Mouse (Mus musculus) layer of hippocampus, adult 2 months (tissue): ENCODE measurements at regions not wholly inside any gene's neighbourhood (a gene's known extent, or its start where the extent isn't known, plus 50 kb on each side); places are given as distances from the start of the nearest gene placed in this dataset.

Experiments used
- DNase-seq, 2 experiments: peaks; one replicate each; pipeline ENCODE4 v3.0.0; 2022; ENCODE audit warnings: low spot score in 2 of 2
- H3K27ac ChIP-seq: fragments of 200-600 bp; 2 replicates; pipeline ENCODE4 v1.8.1; 2022
- H3K4me3 ChIP-seq: fragments of 200-600 bp; 2 replicates; pipeline ENCODE4 v1.8.1; 2022; ENCODE audit warnings: mild to moderate bottlenecking
- CTCF ChIP-seq: fragments of 200-600 bp; conservative IDR thresholded peaks from 2 replicates; pipeline ENCODE4 v1.8.1; 2022; ENCODE audit warnings: antibody characterized with exemption, mild to moderate bottlenecking, moderate library complexity

- no peak for TF ChIP-seq CTCF
- H3K4me3 ChIP-seq, result no peak overlapping the region
- no peak overlapping the region for H3K27ac ChIP-seq
- no peak for DNase-seq
Measured at GRCm38 (mm10) chr5:118316310-118317017, 71.4 kb downstream of the 2410131K14Rik start.

- Histone ChIP-seq H3K27ac (no peak overlapping the region), H3K4me3 (no peak overlapping the region)
- no peak for TF ChIP-seq CTCF
- DNase-seq, result no peak
Measured at GRCm38 (mm10) chr5:118318073-118318472, 73.0 kb downstream of the 2410131K14Rik start.

GRCm38 (mm10) chr5:118318883-118319282, 73.9 kb downstream of the 2410131K14Rik start:
- no peak for DNase-seq
- Histone ChIP-seq H3K27ac (no peak overlapping the region), H3K4me3 (no peak overlapping the region)
- no peak for TF ChIP-seq CTCF

GRCm38 (mm10) chr5:118321719-118322455, 76.9 kb downstream of the 2410131K14Rik start:
- TF ChIP-seq CTCF, result no peak
- H3K4me3 ChIP-seq, result no peak overlapping the region
- H3K27ac ChIP-seq, result no peak overlapping the region
- DNase-seq, result no peak

GRCm38 (mm10) chr5:118323151-118323550, 78.1 kb downstream of the 2410131K14Rik start:
- no peak overlapping the region for H3K4me3 ChIP-seq
- no peak overlapping the region for H3K27ac ChIP-seq
- no peak for TF ChIP-seq CTCF
- DNase-seq, result no peak

- DNase-seq, result peak; percentile 49 to 63
- Histone ChIP-seq H3K27ac (no peak overlapping the region), H3K4me3 (peak overlapping the region; percentile 33; the same call in 1 of the 2 replicates)
- TF ChIP-seq CTCF, result no peak
Measured at GRCm38 (mm10) chr5:118326837-118327541, 82.0 kb downstream of the 2410131K14Rik start.

GRCm38 (mm10) chr5:118327961-118328712, 83.1 kb downstream of the 2410131K14Rik start:
- Histone ChIP-seq H3K27ac (no peak overlapping the region), H3K4me3 (peak overlapping the region; percentile 5; the same call in 1 of the 2 replicates)
- no peak for TF ChIP-seq CTCF
- DNase-seq, result no peak

GRCm38 (mm10) chr5:118329143-118329542, 84.1 kb downstream of the 2410131K14Rik start:
- DNase-seq, result no peak

GRCm38 (mm10) chr5:118331286-118331607, 86.2 kb downstream of the 2410131K14Rik start:
- DNase-seq, result peak in 1 of 2 experiments; percentile 55
- Histone ChIP-seq H3K27ac (peak overlapping the region; percentile 84), H3K4me3 (peak overlapping the region; percentile 58)
- TF ChIP-seq CTCF, result no peak

More at GRCm38 (mm10) chr5:118329143-118329542, 84.1 kb downstream of the 2410131K14Rik start:
- TF ChIP-seq CTCF, result no peak
- H3K4me3 ChIP-seq, result no peak overlapping the region
- H3K27ac ChIP-seq, result no peak overlapping the region

GRCm38 (mm10) chr5:118331608-118332394, 86.8 kb downstream of the 2410131K14Rik start:
- Histone ChIP-seq H3K4me3 (peak overlapping the region; percentile 58), H3K27ac (peak overlapping the region; percentile 84)
- TF ChIP-seq CTCF, result peak; percentile 82
- peak; percentile 67 to 82 for DNase-seq

GRCm38 (mm10) chr5:118334054-118334453, 89.0 kb downstream of the 2410131K14Rik start:
- DNase-seq, result no peak
- no peak for TF ChIP-seq CTCF
- no peak overlapping the region for H3K4me3 ChIP-seq
- H3K27ac ChIP-seq, result no peak overlapping the region

- DNase-seq, result no peak
- Histone ChIP-seq H3K27ac (no peak overlapping the region), H3K4me3 (no peak overlapping the region)
- no peak for TF ChIP-seq CTCF
Measured at GRCm38 (mm10) chr5:118338186-118338585, 93.2 kb downstream of the 2410131K14Rik start.
